Mouse (Mus musculus) megakaryocyte, embryonic 14.5 days (primary cell): ENCODE data around the gene Cda.

Source experiments
- FLI1 ChIP-seq: IDR thresholded peaks from 2 replicates; pipeline ENCODE4 v1.6.1; 2012; ENCODE audit warnings: low read length, inconsistent platforms, mixed read lengths
- GATA1 ChIP-seq: IDR thresholded peaks from 3 replicates; pipeline ENCODE4 v1.6.1; 2012; ENCODE audit warnings: mixed read lengths, low read length, inconsistent platforms, borderline replicate concordance

DNA sequence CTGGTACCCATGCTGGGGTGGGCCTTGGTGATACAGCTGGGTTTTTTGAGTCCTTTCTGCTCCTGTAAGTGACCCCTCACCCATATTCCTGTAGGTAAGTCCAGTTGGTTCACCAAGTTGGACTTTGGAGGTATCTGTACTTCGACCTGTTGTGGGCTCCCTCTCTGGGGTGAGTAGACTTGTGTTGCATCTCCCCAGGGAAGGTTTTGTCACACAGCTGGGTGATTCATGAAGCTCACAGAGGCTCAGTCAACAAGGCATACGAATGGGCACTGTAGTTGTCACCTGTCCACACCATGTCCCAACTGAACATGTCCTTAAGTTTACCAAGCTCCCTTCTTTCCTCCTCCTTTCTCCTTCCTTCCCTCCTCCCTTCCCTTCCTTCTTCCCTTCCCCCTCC lies 1.2 kb downstream of the Cda start:
- TF ChIP-seq GATA1 (no peak), FLI1 (no peak)
